ENCODE assay signal across 9 mouse cellular contexts in the genomic region with DNA sequence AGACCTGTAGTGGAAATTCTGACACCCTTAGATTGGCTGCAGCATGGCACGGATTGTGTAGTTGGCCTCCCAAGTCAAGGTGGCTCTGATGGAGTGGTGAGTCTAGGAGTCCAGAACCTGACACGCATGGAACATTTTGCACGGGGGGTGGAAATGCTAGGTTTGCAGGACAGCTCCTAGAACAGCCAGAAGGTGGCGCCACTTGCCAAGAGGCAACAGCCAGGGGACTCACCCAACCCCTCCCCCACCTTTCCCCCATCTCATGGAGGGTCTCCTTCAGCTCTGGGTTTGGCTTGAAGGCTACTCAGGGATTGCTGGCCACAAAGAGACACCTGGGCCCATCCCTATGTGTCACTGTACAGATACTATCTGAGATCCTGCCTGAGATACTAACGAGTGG. TPM values are rescaled to one million over a fixed set of nuclear protein-coding genes. Genes with fewer than 3 reads are reported as not detected.
A peak's percentile ranks its signal among the peaks of the same experiment; 100 is the strongest.
DNase-seq lines count a peak whose midpoint lies in the region; ATAC-seq and TF ChIP-seq lines count a peak whose summit lies in the region.
"Had no signal": no experiment of that assay in that cellular context is flagged by ENCODE, and none has a peak within 500 bp of the region (broad histone marks: within the 10 kb centered on the region; RNA-seq: fewer than 3 reads in every experiment).

No protein-coding gene starts in this region.

- H3K27me3 ChIP-seq in liver, embryonic 12.5 days (replicated peaks), result no peaks in the 10 kb centered on the region
- no peaks in the 10 kb centered on the region for H3K27me3 ChIP-seq in splenic B cell, adult 2 months (ENCODE audit: control insufficient read depth, insufficient read depth, low read length, poor library complexity, severe bottlenecking)
- peaks cover 10% of the 10 kb centered on the region; the same call in 1 of the 2 replicates for H3K27me3 ChIP-seq in midbrain, embryonic 10.5 days (ENCODE audit: low read depth, poor library complexity, severe bottlenecking)

- no peak for TF ChIP-seq POLR2A in brain, embryonic 14.5 days (IDR thresholded peaks at IDR 0.05; ENCODE audit: borderline replicate concordance, extremely low read depth, insufficient read depth, insufficient read length, poor library complexity, severe bottlenecking)

- peak; percentile 53 for TF ChIP-seq CTCF in brain, embryonic 14.5 days (IDR thresholded peaks at IDR 0.05; ENCODE audit: borderline replicate concordance, extremely low read depth, insufficient read depth, insufficient read length)

- peaks cover 9% of the 10 kb centered on the region for H3K4me1 ChIP-seq in liver, embryonic 12.5 days
- H3K4me1 ChIP-seq in midbrain, embryonic 10.5 days, result peaks cover 58% of the 10 kb centered on the region

- 47% methylated on average over 5 of the region's 5 CpGs for WGBS in liver, embryonic 12.5 days (ENCODE audit: insufficient replicate concordance)
- WGBS in midbrain, embryonic 10.5 days, result 71% methylated on average over 5 of the region's 5 CpGs

- ATAC-seq in liver, embryonic 12.5 days, result no peak; the same call in 1 of the 2 replicates

- peak; percentile 36 for DNase-seq in embryo, embryonic 10.5 days (ENCODE audit: low spot score)
- no peak for DNase-seq in embryo, embryonic 11 days
- DNase-seq in liver, result peak; percentile 26
- DNase-seq in brain, embryonic 14.5 days (ENCODE audit: low read depth), result no peak
- peak; percentile 70 for DNase-seq in splenic B cell, adult 2 months (ENCODE audit: low read depth, low spot score)
- no peak for DNase-seq in midbrain, embryonic 10.5 days (ENCODE audit: low spot score)
- no peak for DNase-seq in cerebellum, adult 11-12 months

- no peak overlapping the region for H3K4me3 ChIP-seq in liver, embryonic 12.5 days
- H3K4me3 ChIP-seq in midbrain, embryonic 10.5 days, result no peak overlapping the region

- no peak overlapping the region for H3K27ac ChIP-seq in liver, embryonic 12.5 days
- no peak overlapping the region for H3K27ac ChIP-seq in midbrain, embryonic 10.5 days (replicated peaks)

- no peak overlapping the region for H3K9ac ChIP-seq in liver, embryonic 12.5 days

- no peak overlapping the region for H3K4me2 ChIP-seq in liver, embryonic 12.5 days

- H3K36me3 ChIP-seq in liver, embryonic 12.5 days, result no peaks in the 10 kb centered on the region
- no peaks in the 10 kb centered on the region for H3K36me3 ChIP-seq in splenic B cell, adult 2 months (ENCODE audit: control insufficient read depth, insufficient read depth, low read length, poor library complexity, severe bottlenecking)
- no peaks in the 10 kb centered on the region for H3K36me3 ChIP-seq in midbrain, embryonic 10.5 days
- H3K36me3 ChIP-seq: G1E had no signal

- H3K9me3 ChIP-seq in liver, embryonic 12.5 days (replicated peaks), result no peaks in the 10 kb centered on the region
- no peaks in the 10 kb centered on the region for H3K9me3 ChIP-seq in midbrain, embryonic 10.5 days (replicated peaks)

RNA-seq across cellular contexts. Expression of gene Bfsp2, which starts 10.7 kb away (rescaled TPM):
- 0.41 and 0.62 TPM in 2 replicates for polyA plus RNA-seq in liver, embryonic 12.5 days (2016; fragmentation: Nextera tagmentation; extraction: Ambion mirVana)
- 1.8 and 2.1 TPM in 2 replicates for polyA plus RNA-seq in brain, embryonic 14.5 days (2012; rRNA removed)
- polyA plus RNA-seq in midbrain, embryonic 10.5 days (2016; fragmentation: Nextera tagmentation; extraction: Ambion mirVana), result 0.75 and 2.0 TPM in 2 replicates
- polyA plus RNA-seq: G1E had no signal

Comparison
In these comparisons a context has a peak if more than half of its experiments do, and no peak if none do; other contexts are left out.
1. DNase-seq: peak in embryo, embryonic 10.5 days (single experiment), liver (single experiment) and splenic B cell, adult 2 months (single experiment); none in embryo, embryonic 11 days (single experiment), brain, embryonic 14.5 days (single experiment), midbrain, embryonic 10.5 days (single experiment) and cerebellum, adult 11-12 months (single experiment).